Mouse (Mus musculus) hindbrain, postnatal 0 days (tissue): ENCODE results near the gene Igll1. TPM values are rescaled to one million over a fixed set of nuclear protein-coding genes. Genes with fewer than 3 reads are reported as not detected.

Experiments
- ATAC-seq: fragments of 200-750 bp; cut with Nextera tagmentation; 2 replicates; pipeline ENCODE4 v1.8.0; 2017; ENCODE audit warnings: mild to moderate bottlenecking, moderate TSS enrichment, moderate library complexity
- DNase-seq: peaks from one replicate; pipeline ENCODE4 v3.0.0-alpha.2; 2015; ENCODE audit warnings: low spot score
- H3K27ac ChIP-seq: fragments of 300-500 bp; sonication (generic); 2 replicates; pipeline ENCODE4 v1.5.1; 2014; ENCODE audit warnings: mild to moderate bottlenecking
- H3K27me3 ChIP-seq: fragments of 300-500 bp; sonication (generic); 2 replicates; pipeline ENCODE4 v1.6.1; 2014; ENCODE audit warnings: low read length, mixed read lengths; ENCODE audit not compliant: insufficient read depth
- H3K36me3 ChIP-seq: fragments of 300-500 bp; sonication (generic); 2 replicates; pipeline ENCODE4 v1.6.1; 2014; ENCODE audit warnings: low read length, mixed read lengths; ENCODE audit not compliant: insufficient read depth
- H3K4me1 ChIP-seq: fragments of 300-500 bp; sonication (generic); 2 replicates; pipeline ENCODE4 v1.6.1; 2014; ENCODE audit warnings: antibody characterized with exemption, low read length, mixed read lengths; ENCODE audit not compliant: insufficient read depth
- H3K4me2 ChIP-seq: fragments of 300-500 bp; sonication (generic); 2 replicates; pipeline ENCODE4 v1.6.1; 2014; ENCODE audit warnings: low read depth, mild to moderate bottlenecking, low read length, moderate library complexity, mixed read lengths
- H3K4me3 ChIP-seq: fragments of 300-500 bp; sonication (generic); 2 replicates; pipeline ENCODE4 v1.5.1; 2014; ENCODE audit warnings: low read length
- H3K9ac ChIP-seq: fragments of 300-500 bp; sonication (generic); replicated peaks from 2 replicates; pipeline ENCODE4 v1.6.1; 2014; ENCODE audit warnings: mild to moderate bottlenecking, low read length, moderate library complexity, mixed read lengths
- H3K9me3 ChIP-seq: fragments of 300-500 bp; sonication (generic); 2 replicates; pipeline ENCODE4 v1.6.1; 2016; ENCODE audit warnings: low read length, mixed read lengths
- CTCF ChIP-seq: IDR thresholded peaks from 2 replicates; pipeline ENCODE4 v1.5.1; 2016; ENCODE audit warnings: antibody characterized with exemption, control low read depth, low read depth
- WGBS: fragments of 180-500 bp; shearing (Covaris S2); extraction: QIAGEN DNeasy Blood & Tissue Kit; methylation state at CpG from one replicate; pipeline ENCODE4 v1.1.7; 2014; 5-methylcytosine and 5-hydroxymethylcytosine counted together
- polyA plus RNA-seq: library from polyadenylated mRNA; unstranded; fragments of >200 nt; fragmentation: Nextera tagmentation; extraction: Ambion mirVana; gene quantifications from 2 replicates; pipeline ENCODE4 v1.2.1, GENCODE M21; 2015
- total RNA-seq: library from RNA; depleted of rRNA; stranded (reverse); fragments of >200 nt; gene quantifications from 2 replicates; pipeline ENCODE4 v1.2.3, GENCODE M21; 2014; rRNA removed

Gene Igll1
- total and polyA plus RNA-seq, 2 experiments from 2014 or later: not detected

- no peak for TF ChIP-seq CTCF
- H3K4me2 ChIP-seq: no peak overlapping the region
- H3K4me1 ChIP-seq: no peaks in the 10 kb centered on the region
- 34% methylated on average over 5 of the region's 5 CpGs for WGBS
- no peak overlapping the region for H3K9ac ChIP-seq
- ATAC-seq (no peak), DNase-seq (no peak)
- no peaks in the 10 kb centered on the region for H3K27me3 ChIP-seq
- H3K36me3 ChIP-seq: no peaks in the 10 kb centered on the region
- no peak overlapping the region for H3K4me3 ChIP-seq
- H3K9me3 ChIP-seq: no peaks in the 10 kb centered on the region
- H3K27ac ChIP-seq: no peak overlapping the region
Observed at GRCm38 (mm10) chr16:16825476-16825875, 38.3 kb downstream of the Igll1 start.

Other genes with a start within 250 kb of the Igll1 start
- not detected in 2 replicates for gene Olfr19, start 187.6 kb downstream of the Igll1 start, total RNA-seq
- gene Olfr19, start 187.6 kb downstream of the Igll1 start, polyA plus RNA-seq: not detected in 2 replicates
- 19.0 and 20.7 TPM in 2 replicates for gene Spag6l, start 34.5 kb downstream of the Igll1 start, total RNA-seq
- 17.4 and 18.6 TPM in 2 replicates for gene Spag6l, start 34.5 kb downstream of the Igll1 start, polyA plus RNA-seq
- gene Top3b, start 6.8 kb upstream of the Igll1 start, total RNA-seq: 68.4 and 99.6 TPM in 2 replicates
- gene Top3b, start 6.8 kb upstream of the Igll1 start, polyA plus RNA-seq: 70.0 and 73.8 TPM in 2 replicates
- gene Vpreb1, start 6.9 kb upstream of the Igll1 start, total RNA-seq: not detected in 2 replicates
- 0.33 and 0.58 TPM in 2 replicates for gene Vpreb1, start 6.9 kb upstream of the Igll1 start, polyA plus RNA-seq
- gene Ppm1f, start 32.5 kb upstream of the Igll1 start, total RNA-seq: 32.2 and 37.9 TPM in 2 replicates
- 12.6 and 13.4 TPM in 2 replicates for gene Ppm1f, start 32.5 kb upstream of the Igll1 start, polyA plus RNA-seq
- 202 and 204 TPM in 2 replicates for gene Mapk1, start 119.4 kb upstream of the Igll1 start, total RNA-seq
- 156 and 178 TPM in 2 replicates for gene Mapk1, start 119.4 kb upstream of the Igll1 start, polyA plus RNA-seq
- gene Ypel1, start 205.7 kb upstream of the Igll1 start, total RNA-seq: 39.8 and 41.9 TPM in 2 replicates
- gene Ypel1, start 205.7 kb upstream of the Igll1 start, polyA plus RNA-seq: 66.3 and 66.8 TPM in 2 replicates
- gene Ppil2, start 247.3 kb upstream of the Igll1 start, total RNA-seq: 93.7 and 98.4 TPM in 2 replicates
- 102 and 106 TPM in 2 replicates for gene Ppil2, start 247.3 kb upstream of the Igll1 start, polyA plus RNA-seq